Mouse (Mus musculus) stomach, embryonic 14.5 days (tissue): ENCODE data around the gene Asphd2. TPM values are rescaled to one million over a fixed set of nuclear protein-coding genes. Genes with fewer than 3 reads are reported as not detected.
"Not testable (repeated sequence)": the region's sequence is repeated elsewhere in the genome, so short reads cannot be mapped to it uniquely, and the experiment has no call there.

Experiments used
- ATAC-seq: fragments of 200-750 bp; cut with Nextera tagmentation; 2 replicates; pipeline ENCODE4 v1.8.0; 2017; ENCODE audit warnings: low read depth, moderate TSS enrichment; ENCODE audit not compliant: insufficient number of reproducible peaks, insufficient read depth, low FRiP score
- H3K27ac ChIP-seq: fragments of 300-500 bp; sonication (generic); 2 replicates; pipeline ENCODE4 v1.5.1; 2014; ENCODE audit warnings: mild to moderate bottlenecking, low read length, moderate library complexity, mixed read lengths
- H3K27me3 ChIP-seq: fragments of 300-500 bp; sonication (generic); 2 replicates; pipeline ENCODE4 v1.6.1; 2014; ENCODE audit warnings: low read length, control low read depth, mixed read lengths; ENCODE audit not compliant: control insufficient read depth, insufficient read depth
- H3K36me3 ChIP-seq: fragments of 300-500 bp; sonication (generic); 2 replicates; pipeline ENCODE4 v1.6.1; 2014; ENCODE audit warnings: mild to moderate bottlenecking, control low read depth, low read length, moderate library complexity, mixed read lengths; ENCODE audit not compliant: control insufficient read depth, insufficient read depth
- H3K4me1 ChIP-seq: fragments of 300-500 bp; sonication (generic); 2 replicates; pipeline ENCODE4 v1.6.1; 2014; ENCODE audit warnings: low read length, control low read depth, mixed read lengths; ENCODE audit not compliant: control insufficient read depth, insufficient read depth
- H3K4me2 ChIP-seq: fragments of 300-500 bp; sonication (generic); replicated peaks from 2 replicates; pipeline ENCODE4 v1.6.1; 2014; ENCODE audit warnings: low read depth, low read length, control low read depth
- H3K4me3 ChIP-seq: fragments of 300-500 bp; sonication (generic); 2 replicates; pipeline ENCODE4 v1.5.1; 2014; ENCODE audit warnings: low read depth, low read length, control low read depth
- H3K9ac ChIP-seq: fragments of 300-500 bp; sonication (generic); replicated peaks from 2 replicates; pipeline ENCODE4 v1.6.1; 2014; ENCODE audit warnings: low read depth, mild to moderate bottlenecking, control low read depth, low read length, moderate library complexity, mixed read lengths
- H3K9me3 ChIP-seq: fragments of 300-500 bp; sonication (generic); 2 replicates; pipeline ENCODE4 v1.6.1; 2016; ENCODE audit warnings: low read depth, low read length, control low read depth; ENCODE audit not compliant: control insufficient read depth
- WGBS: fragments of 180-500 bp; shearing (Covaris S2); extraction: QIAGEN DNeasy Blood & Tissue Kit; methylation state at CpG from one replicate; pipeline ENCODE4 v1.1.7; 2014; 5-methylcytosine and 5-hydroxymethylcytosine counted together
- polyA plus RNA-seq: library from polyadenylated mRNA; unstranded; fragments of >200 nt; fragmentation: Nextera tagmentation; extraction: Ambion mirVana; gene quantifications from 2 replicates; pipeline ENCODE4 v1.2.1, GENCODE M21; 2014

Gene Asphd2
- polyA plus RNA-seq, 1 experiment from 2014 or later = 7.5 TPM

- H3K9me3 ChIP-seq = no peaks in the 10 kb centered on the region
- H3K9ac ChIP-seq = no peak overlapping the region
- H3K27me3 ChIP-seq = no peaks in the 10 kb centered on the region
- ATAC-seq = no peak
- 26% methylated on average over 12 of the region's 12 CpGs for WGBS
- H3K4me1 ChIP-seq = no peaks in the 10 kb centered on the region
- 0 out of 2 replicates have a peak overlapping the region, but pooled peaks have one; percentile 12 for H3K4me2 ChIP-seq
- no peaks in the 10 kb centered on the region for H3K36me3 ChIP-seq
- no peak overlapping the region for H3K27ac ChIP-seq
- H3K4me3 ChIP-seq = no peak overlapping the region
Observed at GRCm38 (mm10) chr5:112419535-112419934, 24.9 kb upstream of the Asphd2 start.

- Histone ChIP-seq H3K4me1 (no peaks in the 10 kb centered on the region), H3K36me3 (no peaks in the 10 kb centered on the region), H3K9me3 (no peaks in the 10 kb centered on the region), H3K9ac (no peak overlapping the region), H3K4me3 (no peak overlapping the region), H3K27ac (no peak overlapping the region), H3K4me2 (no peak overlapping the region), H3K27me3 (no peaks in the 10 kb centered on the region)
- no peak for ATAC-seq
- WGBS = 65% methylated on average over 4 of the region's 4 CpGs
Observed at GRCm38 (mm10) chr5:112418023-112418422, 23.4 kb upstream of the Asphd2 start.

GRCm38 (mm10) chr5:112416673-112417072 is 22.0 kb upstream of the Asphd2 start:
- H3K4me2 ChIP-seq = no peak overlapping the region
- ATAC-seq = no peak
- no peak overlapping the region for H3K27ac ChIP-seq
- H3K27me3 ChIP-seq = no peaks in the 10 kb centered on the region
- 61% methylated on average over 5 of the region's 5 CpGs for WGBS
- no peaks in the 10 kb centered on the region for H3K9me3 ChIP-seq
- H3K36me3 ChIP-seq = no peaks in the 10 kb centered on the region
- no peak overlapping the region for H3K9ac ChIP-seq
- no peak overlapping the region for H3K4me3 ChIP-seq
- 0 out of 2 replicates have a peak, but pooled peaks cover 2% of the 10 kb centered on the region for H3K4me1 ChIP-seq

GRCm38 (mm10) chr5:112412781-112413180 is 18.1 kb upstream of the Asphd2 start:
- not testable (repeated sequence) for H3K27me3 ChIP-seq, H3K9ac ChIP-seq, H3K4me1 ChIP-seq, H3K9me3 ChIP-seq, H3K4me2 ChIP-seq, H3K36me3 ChIP-seq, H3K4me3 ChIP-seq, H3K27ac ChIP-seq, ATAC-seq
- 71% methylated on average over 4 of the region's 4 CpGs for WGBS

- WGBS = 14% methylated on average over 19 of the region's 19 CpGs
- H3K4me1 ChIP-seq = 0 out of 2 replicates have a peak, but pooled peaks cover 4% of the 10 kb centered on the region
- H3K27me3 ChIP-seq = no peaks in the 10 kb centered on the region
- H3K4me3 ChIP-seq = no peak overlapping the region
- no peak overlapping the region; the same call in 1 of the 2 replicates for H3K4me2 ChIP-seq
- no peak overlapping the region for H3K9ac ChIP-seq
- no peaks in the 10 kb centered on the region for H3K36me3 ChIP-seq
- ATAC-seq = no peak
- H3K27ac ChIP-seq = no peak overlapping the region
- H3K9me3 ChIP-seq = no peaks in the 10 kb centered on the region
Observed at GRCm38 (mm10) chr5:112411514-112412335, 17.1 kb upstream of the Asphd2 start.

GRCm38 (mm10) chr5:112411072-112411471 is 16.4 kb upstream of the Asphd2 start:
- no peak for ATAC-seq
- 0 out of 2 replicates have a peak, but pooled peaks cover 4% of the 10 kb centered on the region for H3K4me1 ChIP-seq
- H3K4me3 ChIP-seq = no peak overlapping the region
- H3K27me3 ChIP-seq = no peaks in the 10 kb centered on the region
- no peak overlapping the region for H3K4me2 ChIP-seq
- no peaks in the 10 kb centered on the region for H3K36me3 ChIP-seq
- WGBS = 26% methylated on average over 11 of the region's 11 CpGs
- no peaks in the 10 kb centered on the region for H3K9me3 ChIP-seq
- H3K9ac ChIP-seq = no peak overlapping the region
- no peak overlapping the region for H3K27ac ChIP-seq

GRCm38 (mm10) chr5:112409274-112409673 is 14.6 kb upstream of the Asphd2 start:
- Histone ChIP-seq H3K4me3 (no peak overlapping the region), H3K36me3 (no peaks in the 10 kb centered on the region), H3K27me3 (no peaks in the 10 kb centered on the region), H3K9ac (no peak overlapping the region), H3K27ac (no peak overlapping the region), H3K9me3 (no peaks in the 10 kb centered on the region), H3K4me2 (no peak overlapping the region), H3K4me1 (0 out of 2 replicates have a peak, but pooled peaks cover 4% of the 10 kb centered on the region)
- WGBS = 53% methylated on average over 5 of the region's 5 CpGs
- no peak for ATAC-seq

GRCm38 (mm10) chr5:112406017-112406416 is 11.4 kb upstream of the Asphd2 start:
- no peaks in the 10 kb centered on the region for H3K4me1 ChIP-seq
- no peaks in the 10 kb centered on the region for H3K27me3 ChIP-seq
- no peak overlapping the region for H3K4me2 ChIP-seq
- H3K4me3 ChIP-seq = no peak overlapping the region
- no peaks in the 10 kb centered on the region for H3K9me3 ChIP-seq
- no peaks in the 10 kb centered on the region for H3K36me3 ChIP-seq
- H3K9ac ChIP-seq = no peak overlapping the region
- H3K27ac ChIP-seq = no peak overlapping the region
- ATAC-seq = no peak
- 59% methylated on average over 3 of the region's 3 CpGs for WGBS
